Mouse (Mus musculus) CD4-positive, CD25-positive, alpha-beta regulatory T cell, adult 9 weeks (primary cell): ENCODE data around the gene Olfr65. TPM values are rescaled to one million over a fixed set of nuclear protein-coding genes. Genes with fewer than 3 reads are reported as not detected.

Source experiments
- polyA plus RNA-seq: library from polyadenylated mRNA; unstranded; fragments of 100-300 nt; shearing (Covaris generic); gene quantifications from one replicate; pipeline ENCODE4 v1.2.1, GENCODE M21; 2017

Olfr65 gene
- not detected for polyA plus RNA-seq

GRCm38 (mm10) chr7:103903187-103903586 is at the start of gene Olfr65:
TSS of gene Olfr65 (plus strand) at chr7:103903487.

GRCm38 (mm10) chr7:103886152-103886551 is 17.1 kb upstream of the Olfr65 start, which contains the start of gene Olfr66:
TSS of gene Olfr66 (minus strand) at chr7:103886252.

GRCm38 (mm10) chr7:103894385-103894784 is 8.9 kb upstream of the Olfr65 start, which contains the start of gene Olfr64:
TSS of gene Olfr64 (minus strand) at chr7:103894485.

GRCm38 (mm10) chr7:103928525-103928924 is 25.2 kb downstream of the Olfr65 start, which contains the start of gene Olfr631:
TSS of gene Olfr631 (plus strand) at chr7:103928825.

GRCm38 (mm10) chr7:103934264-103934663 is 31.0 kb downstream of the Olfr65 start, which contains the start of gene Olfr632:
TSS of gene Olfr632 (plus strand) at chr7:103934347.

GRCm38 (mm10) chr7:103944137-103944536 is 40.9 kb downstream of the Olfr65 start, which contains the start of gene Olfr633:
TSS of gene Olfr633 (plus strand) at chr7:103944437.

Other genes with a start within 250 kb of the Olfr65 start
- not detected for gene Olfr623, start 239.8 kb upstream of the Olfr65 start, polyA plus RNA-seq
- gene Olfr624, start 232.3 kb upstream of the Olfr65 start, polyA plus RNA-seq = not detected
- not detected for gene Olfr625-ps1, start 220.8 kb upstream of the Olfr65 start, polyA plus RNA-seq
- not detected for gene Olfr243, start 188.8 kb upstream of the Olfr65 start, polyA plus RNA-seq
- gene Olfr628, start 173.1 kb upstream of the Olfr65 start, polyA plus RNA-seq = not detected
- not detected for gene Olfr629, start 158.5 kb upstream of the Olfr65 start, polyA plus RNA-seq
- gene Olfr630, start 146.2 kb upstream of the Olfr65 start, polyA plus RNA-seq = not detected
- not detected for gene Olfr69, start 131.9 kb upstream of the Olfr65 start, polyA plus RNA-seq
- 0.09 TPM for gene Olfr68, start 123.8 kb upstream of the Olfr65 start, polyA plus RNA-seq
- gene Olfr67, start 111.7 kb upstream of the Olfr65 start, polyA plus RNA-seq = not detected
- 19.9 TPM for gene Hbb-bt, start 89.5 kb upstream of the Olfr65 start, polyA plus RNA-seq
- 82.8 TPM for gene Hbb-bs, start 75.4 kb upstream of the Olfr65 start, polyA plus RNA-seq
- not detected for gene Hbb-bh2, start 63.0 kb upstream of the Olfr65 start, polyA plus RNA-seq
- not detected for gene Hbb-bh1, start 60.3 kb upstream of the Olfr65 start, polyA plus RNA-seq
- gene Hbb-y, start 50.3 kb upstream of the Olfr65 start, polyA plus RNA-seq = not detected
- gene Olfr66, start 17.2 kb upstream of the Olfr65 start, polyA plus RNA-seq = not detected
- gene Olfr64, start 9.0 kb upstream of the Olfr65 start, polyA plus RNA-seq = not detected
- not detected for gene Olfr631, start 25.3 kb downstream of the Olfr65 start, polyA plus RNA-seq
- gene Olfr632, start 30.9 kb downstream of the Olfr65 start, polyA plus RNA-seq = not detected
- gene Olfr633, start 41.0 kb downstream of the Olfr65 start, polyA plus RNA-seq = not detected
- gene Olfr635, start 67.7 kb downstream of the Olfr65 start, polyA plus RNA-seq = 0.04 TPM
- gene Olfr638, start 95.3 kb downstream of the Olfr65 start, polyA plus RNA-seq = not detected
- gene Olfr639, start 113.8 kb downstream of the Olfr65 start, polyA plus RNA-seq = not detected
- gene Olfr640, start 122.1 kb downstream of the Olfr65 start, polyA plus RNA-seq = not detected
- gene Olfr641, start 132.0 kb downstream of the Olfr65 start, polyA plus RNA-seq = not detected
- gene Olfr642, start 149.2 kb downstream of the Olfr65 start, polyA plus RNA-seq = 0.06 TPM
- gene 4930516K23Rik, start 158.0 kb downstream of the Olfr65 start, polyA plus RNA-seq = not detected
- gene Olfr644, start 168.4 kb downstream of the Olfr65 start, polyA plus RNA-seq = not detected
- not detected for gene Olfr645, start 182.0 kb downstream of the Olfr65 start, polyA plus RNA-seq
- gene Olfr646, start 201.4 kb downstream of the Olfr65 start, polyA plus RNA-seq = not detected
- not detected for gene Ubqln5, start 226.3 kb downstream of the Olfr65 start, polyA plus RNA-seq
- gene Olfr643, start 233.9 kb downstream of the Olfr65 start, polyA plus RNA-seq = not detected
- not detected for gene Ubqln3, start 239.8 kb downstream of the Olfr65 start, polyA plus RNA-seq
- gene Ubqlnl, start 247.1 kb downstream of the Olfr65 start, polyA plus RNA-seq = not detected